Mouse (Mus musculus) c-Kit-negative CD71-positive TER-119-positive erythroid progenitor cells, embryonic 14.5 days (primary cell): ENCODE results near the gene Dnah2.
"Not testable (repeated sequence)": the region's sequence is repeated elsewhere in the genome, so short reads cannot be mapped to it uniquely, and the experiment has no call there.

Experiments
- DNase-seq: peaks from one replicate; pipeline ENCODE4 v3.0.0-alpha.2; 2013; ENCODE audit warnings: low read depth, low spot score

Gene Dnah2

DNA sequence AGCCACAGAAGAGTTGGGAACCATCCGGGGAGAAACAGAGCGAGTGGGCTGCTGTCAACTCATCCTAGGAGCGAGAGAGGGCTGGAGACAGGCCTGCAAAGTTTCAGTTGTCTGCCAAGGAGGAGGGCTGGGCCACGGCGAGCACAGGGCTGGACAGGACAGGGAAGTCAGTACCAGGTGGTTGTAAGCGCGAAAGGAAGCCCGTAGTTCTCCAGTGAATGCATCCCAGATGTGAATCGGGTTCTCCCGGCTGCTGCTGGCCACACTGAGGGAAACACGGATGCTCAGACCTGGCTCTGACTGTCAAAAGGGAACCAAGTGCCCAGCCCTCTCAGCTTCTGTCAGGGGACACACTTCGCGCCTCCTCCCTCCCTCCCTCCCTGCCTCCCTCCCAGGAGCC is 14.5 kb upstream of the Dnah2 start:
- DNase-seq = no peak

DNA sequence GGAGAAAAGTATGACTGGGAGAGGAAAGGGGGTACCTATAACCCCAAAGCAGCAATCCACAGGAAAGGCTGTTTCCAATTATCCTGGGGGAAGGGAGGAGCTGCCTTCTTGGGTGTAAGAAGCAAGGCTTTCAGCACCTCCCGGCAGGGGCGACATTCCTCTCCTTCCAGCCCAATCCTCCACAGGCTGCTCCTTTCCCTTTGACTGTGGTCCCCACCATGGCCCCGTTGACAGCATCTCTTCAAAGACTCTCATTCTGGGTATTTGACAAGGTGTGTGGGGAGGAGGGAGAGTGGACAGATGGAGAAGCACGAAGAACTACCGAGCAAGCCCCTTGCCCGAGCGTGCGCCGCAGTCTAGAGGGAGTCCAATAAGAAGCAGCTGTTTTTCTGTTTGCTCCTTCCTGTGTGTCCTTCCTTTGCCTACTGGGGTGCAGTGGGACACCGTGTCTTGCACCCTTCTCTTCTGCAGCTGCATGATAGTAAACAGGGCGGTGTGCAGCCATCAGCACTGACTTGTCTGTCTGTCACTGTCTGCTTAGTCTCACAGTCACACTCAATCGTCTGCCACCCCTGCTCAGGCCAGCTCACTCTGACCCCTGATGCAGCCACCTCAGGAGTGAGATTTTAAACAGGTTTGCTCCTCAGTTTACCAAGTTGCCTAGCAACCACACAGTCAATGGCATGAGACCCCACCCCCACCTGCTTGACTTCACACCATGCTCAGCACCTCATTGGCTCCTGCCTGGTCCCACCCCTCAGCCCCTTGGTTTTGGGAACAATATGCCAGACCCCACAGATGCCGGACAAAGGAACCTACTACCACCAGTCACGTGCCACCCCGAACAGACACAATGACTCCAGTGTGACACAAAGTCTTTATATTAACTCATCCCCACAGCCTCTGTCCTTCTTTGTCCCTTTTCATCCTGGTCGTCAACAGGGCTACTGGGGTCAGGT is 12.3 kb upstream of the Dnah2 start:
- no peak for DNase-seq

DNA sequence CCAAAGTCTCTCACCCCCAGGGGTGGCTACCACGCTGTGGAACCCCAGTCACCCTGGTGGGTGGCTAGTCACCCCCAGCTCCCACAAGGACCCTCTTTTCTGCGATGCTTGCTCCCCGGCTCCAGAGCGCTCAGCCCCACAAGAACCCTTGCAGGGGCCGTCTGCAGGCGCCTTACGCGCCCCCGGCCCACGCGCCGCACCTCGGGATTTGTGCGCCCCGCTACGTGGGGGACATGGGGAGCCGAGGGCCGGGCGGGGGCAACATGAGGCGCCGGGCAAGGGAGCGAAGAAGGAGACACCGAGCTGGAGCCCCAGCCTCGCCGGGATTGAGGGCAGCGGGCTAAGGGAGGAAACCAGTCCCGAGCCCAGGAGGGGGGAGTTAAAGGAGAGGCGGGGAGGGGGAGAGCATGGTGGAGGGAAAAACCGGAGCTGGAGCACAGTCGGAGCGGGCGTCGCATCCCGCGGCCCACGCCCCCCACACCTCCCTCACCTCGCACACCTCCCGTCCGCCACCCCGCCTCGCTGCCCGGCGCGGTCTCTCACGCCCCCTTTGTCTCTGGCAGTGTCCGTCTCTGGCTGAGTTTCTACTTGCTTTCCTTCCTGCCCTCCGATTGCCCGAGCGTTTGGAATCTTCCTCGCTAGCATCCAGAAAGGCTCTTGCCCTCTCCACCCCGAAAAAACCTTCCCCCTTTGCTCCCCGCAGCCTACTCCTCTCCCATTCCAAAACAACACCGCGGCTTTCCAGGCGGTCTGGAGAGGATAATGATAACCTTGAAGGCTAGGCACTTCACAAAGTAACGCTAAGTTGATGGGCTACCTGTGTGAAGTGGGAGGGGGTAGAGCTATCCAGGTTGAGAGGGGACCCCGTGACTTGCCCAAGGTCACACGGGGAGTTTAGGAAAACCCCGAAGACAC is 11.2 kb upstream of the Dnah2 start, which contains the start of gene Efnb3:
Efnb3 (minus strand) TSS at position 355 of the 915 bp plus-strand sequence.
- no peak for DNase-seq

GRCm38 (mm10) chr11:69559183-69559582 is 10.3 kb upstream of the Dnah2 start:
- DNase-seq = no peak

DNA sequence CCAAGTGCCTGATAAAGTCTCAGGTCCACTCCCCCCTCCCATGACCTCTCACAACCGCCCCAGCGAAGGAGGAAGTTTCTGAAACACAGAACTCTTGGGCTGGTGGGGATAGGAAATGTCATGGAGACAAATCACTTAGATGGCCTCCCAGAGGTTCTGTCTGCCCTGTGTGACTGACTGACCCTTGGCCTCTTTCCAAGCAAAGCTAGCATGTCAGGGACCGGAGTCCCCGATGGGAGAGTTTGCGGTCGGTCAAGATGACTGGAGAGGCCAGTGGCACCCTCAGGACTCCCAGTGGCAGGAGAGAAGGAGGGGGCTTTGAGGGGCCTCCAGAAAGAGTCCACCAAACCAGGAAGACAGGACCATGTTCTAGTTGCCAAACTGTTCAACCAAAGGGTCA is 9.8 kb upstream of the Dnah2 start:
- no peak for DNase-seq

DNA sequence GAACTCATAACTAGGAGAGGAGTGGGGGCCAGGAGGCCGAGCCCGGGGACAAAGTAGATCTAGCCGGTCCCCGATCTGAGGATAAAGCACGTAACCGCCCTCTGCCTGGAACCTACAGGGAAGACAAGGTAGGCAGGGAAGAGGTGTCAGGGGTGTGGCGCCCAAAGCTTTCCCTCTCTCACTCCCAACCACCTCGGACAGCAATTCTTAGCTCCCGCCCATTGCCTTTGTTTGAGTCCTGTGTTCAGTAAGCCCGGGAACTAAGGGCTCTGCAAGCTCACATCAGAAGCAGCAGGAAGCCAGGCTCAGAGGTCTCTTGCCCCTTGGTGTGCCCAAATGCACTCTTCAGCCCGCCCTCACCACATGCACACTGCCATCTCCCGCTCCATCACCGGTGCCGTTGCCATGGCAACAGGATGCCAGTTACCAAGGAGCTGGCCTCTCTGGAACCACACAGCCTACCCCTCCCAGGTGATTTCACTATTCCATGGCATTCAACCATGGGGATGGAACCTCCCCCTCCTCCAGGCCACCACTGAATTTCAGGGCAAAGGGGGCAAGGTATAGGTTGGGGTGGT is 8.6 kb upstream of the Dnah2 start:
- no peak for DNase-seq

DNA sequence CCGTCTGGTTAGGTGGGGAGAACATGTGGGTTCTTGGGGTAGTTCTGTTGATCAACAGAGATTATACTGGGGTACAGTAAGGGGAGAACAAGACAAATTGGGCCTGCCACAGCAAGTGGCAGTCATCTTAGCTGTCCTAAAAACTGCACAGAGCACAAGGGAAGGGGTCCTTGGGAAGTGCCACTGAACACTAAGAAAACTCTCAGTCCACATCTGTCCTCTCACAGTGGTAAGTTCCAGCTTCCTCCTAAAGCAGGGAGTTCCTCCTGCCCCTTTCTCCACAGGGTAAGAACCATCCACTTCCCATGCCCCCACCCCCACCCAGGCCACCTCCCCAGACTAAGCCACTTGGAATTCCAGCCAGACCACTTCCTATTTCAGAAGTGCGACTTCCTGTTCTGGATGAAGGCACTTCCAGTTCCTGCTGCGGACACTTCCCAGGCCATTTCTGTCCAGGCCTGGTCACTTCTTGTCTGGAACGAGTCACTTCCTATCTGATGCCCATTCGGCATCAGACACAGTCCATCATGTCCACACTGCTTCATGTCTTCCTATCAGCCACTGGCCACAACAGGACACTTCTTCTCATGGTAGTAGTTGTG is 5.7 kb upstream of the Dnah2 start:
- DNase-seq = no peak

GRCm38 (mm10) chr11:69553341-69553721 is 4.4 kb upstream of the Dnah2 start:
- DNase-seq = no peak

DNA sequence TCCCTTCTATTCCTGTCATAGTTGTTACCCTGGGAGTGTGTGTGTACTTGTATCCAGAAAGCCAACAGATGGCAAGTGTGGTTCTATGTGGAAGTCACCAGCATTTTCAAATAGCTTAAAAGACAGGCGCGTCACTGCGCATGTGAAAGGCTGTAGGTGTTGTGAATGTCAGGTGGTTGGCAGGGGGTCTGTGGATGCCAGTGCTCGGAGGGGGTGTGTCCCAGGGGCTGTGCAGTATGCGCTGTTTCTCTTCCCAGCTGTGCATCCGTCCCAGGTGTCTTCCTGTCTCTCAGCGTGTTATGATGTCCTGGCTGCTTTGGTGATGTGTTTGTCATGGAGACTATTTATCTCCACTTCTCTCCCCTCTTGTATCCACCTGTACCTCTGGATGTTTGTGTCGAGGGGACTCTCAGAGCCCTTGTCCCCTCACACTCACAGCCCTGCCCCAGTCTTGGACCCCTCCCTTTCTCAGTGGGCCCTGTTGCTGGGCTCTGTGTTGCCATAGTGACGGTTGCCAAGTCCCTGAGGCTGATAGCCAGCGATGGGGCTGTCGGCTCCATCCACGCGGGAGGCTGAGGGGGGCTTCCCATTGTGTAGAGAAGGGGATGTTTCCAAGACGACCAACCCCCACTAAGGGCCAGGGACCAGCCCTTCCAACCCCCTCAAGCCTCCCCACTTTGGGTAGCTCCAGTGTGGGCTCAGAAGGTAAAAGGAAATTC is 3.9 kb upstream of the Dnah2 start:
- DNase-seq = no peak

- no peak for DNase-seq
Observed at GRCm38 (mm10) chr11:69551310-69551709, 2.4 kb upstream of the Dnah2 start.

DNA sequence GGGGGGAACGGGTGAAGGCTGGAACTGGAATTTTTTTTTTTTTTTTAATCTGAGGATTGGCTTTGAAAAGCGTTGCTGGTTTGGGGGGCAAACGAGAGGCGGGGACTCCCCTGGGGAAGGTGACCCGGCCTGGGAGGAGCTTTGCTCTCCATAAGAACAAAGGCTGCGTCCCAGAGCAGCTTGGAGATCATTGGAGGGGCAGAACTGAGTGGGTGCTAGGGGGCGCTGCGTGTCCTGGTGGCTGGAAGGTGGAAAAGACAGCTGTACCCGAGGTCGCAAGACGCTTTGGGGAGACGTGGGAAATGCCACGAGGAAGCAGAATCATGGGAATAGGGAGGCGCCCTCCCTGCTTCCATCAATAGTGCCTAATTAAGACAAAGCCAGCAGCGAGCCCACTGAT is 1.8 kb downstream of the Dnah2 start:
- no peak for DNase-seq

- no peak for DNase-seq
Observed at GRCm38 (mm10) chr11:69546423-69547053, 2.4 kb downstream of the Dnah2 start.

- no peak for DNase-seq
Observed at GRCm38 (mm10) chr11:69545957-69546356, 3.0 kb downstream of the Dnah2 start.

GRCm38 (mm10) chr11:69543598-69543997 is 5.3 kb downstream of the Dnah2 start:
- DNase-seq = no peak

GRCm38 (mm10) chr11:69541741-69542140 is 7.2 kb downstream of the Dnah2 start:
- DNase-seq = not testable (repeated sequence)

DNA sequence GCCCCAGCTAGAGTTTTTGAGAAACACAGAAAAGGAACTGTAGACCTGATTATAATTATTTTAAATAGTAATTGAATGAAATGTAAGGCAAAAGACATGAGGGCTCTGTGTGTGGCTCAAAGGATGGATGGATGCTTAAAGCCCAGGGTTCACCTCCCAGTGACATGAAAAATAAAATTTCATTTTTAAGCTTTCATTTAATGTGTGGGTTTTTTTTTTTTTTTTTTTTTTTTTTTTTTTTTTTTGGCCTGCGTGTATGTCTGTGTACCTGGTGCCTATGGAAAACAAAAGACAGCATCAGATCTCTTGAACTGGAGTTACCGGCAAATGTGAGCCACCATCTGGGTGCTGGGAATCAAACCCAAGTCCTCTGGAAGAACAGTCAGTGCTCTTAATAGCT is 8.2 kb downstream of the Dnah2 start:
- DNase-seq = no peak

GRCm38 (mm10) chr11:69534990-69535389 is 13.9 kb downstream of the Dnah2 start:
- DNase-seq = no peak

DNA sequence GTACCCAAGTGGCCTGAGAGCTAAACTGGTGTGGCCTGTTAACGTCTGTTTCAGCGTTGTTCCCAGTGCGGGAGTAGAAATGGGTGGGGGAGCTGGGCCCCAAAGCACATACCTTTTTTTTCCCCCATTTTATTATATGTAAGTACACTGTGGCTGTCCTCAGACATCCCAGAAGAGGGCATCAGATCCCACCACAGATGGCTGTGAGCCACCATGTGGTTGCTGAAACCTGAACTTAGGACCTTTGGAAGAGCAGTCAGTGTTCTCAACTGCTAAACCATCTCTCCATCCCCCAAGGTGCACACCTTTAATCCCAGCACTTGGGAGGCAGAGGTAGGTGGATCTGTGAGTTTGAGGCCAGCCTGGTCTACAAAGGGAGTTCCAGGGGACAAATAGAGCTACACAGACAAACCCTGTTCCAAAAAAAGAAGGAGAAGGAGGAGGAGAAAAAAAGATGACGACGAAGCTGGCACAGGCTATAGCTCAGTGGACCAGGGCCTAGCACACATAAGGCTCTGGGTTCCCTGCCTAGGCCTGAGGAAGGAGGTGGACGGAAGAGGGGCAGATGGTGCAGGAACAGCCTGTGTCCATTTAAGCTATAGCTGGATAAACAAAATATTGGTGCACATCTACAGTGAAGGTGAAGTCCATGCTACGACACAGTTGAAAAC is 16.3 kb downstream of the Dnah2 start:
- no peak for DNase-seq

- not testable (repeated sequence) for DNase-seq
Observed at GRCm38 (mm10) chr11:69530755-69531154, 18.2 kb downstream of the Dnah2 start.

- not testable (repeated sequence) for DNase-seq
Observed at GRCm38 (mm10) chr11:69530281-69530680, 18.6 kb downstream of the Dnah2 start.
